Mouse (Mus musculus): ENCODE measurements around the gene Vsig10.
A peak's percentile ranks its signal among the peaks of the same experiment; 100 is the strongest.

Gene Vsig10

DNA sequence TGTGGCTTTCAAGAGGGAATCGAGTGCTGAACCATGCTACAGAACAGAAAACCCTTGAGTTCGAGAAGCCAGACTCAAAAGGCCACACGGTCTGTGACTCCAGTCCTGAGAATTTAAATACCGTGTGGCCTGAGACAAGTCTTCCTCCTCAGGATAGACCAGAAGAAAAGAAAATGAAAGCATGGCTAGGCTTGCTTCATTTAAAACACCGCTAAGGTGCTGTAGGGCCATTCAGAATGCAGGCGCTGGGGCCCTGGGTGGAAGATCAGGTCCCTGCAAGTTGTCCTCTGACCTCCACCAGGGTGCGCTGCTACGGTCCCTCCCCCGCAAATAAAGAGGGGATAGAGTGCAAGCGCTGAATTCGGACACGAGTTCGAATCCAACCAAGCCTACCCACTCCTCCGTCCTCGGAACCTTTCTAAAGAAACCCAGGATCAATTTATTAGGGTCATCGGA, 69.4 kb downstream of the Vsig10 start:
- DNase-seq = peak; percentile 30 to 48

DNA sequence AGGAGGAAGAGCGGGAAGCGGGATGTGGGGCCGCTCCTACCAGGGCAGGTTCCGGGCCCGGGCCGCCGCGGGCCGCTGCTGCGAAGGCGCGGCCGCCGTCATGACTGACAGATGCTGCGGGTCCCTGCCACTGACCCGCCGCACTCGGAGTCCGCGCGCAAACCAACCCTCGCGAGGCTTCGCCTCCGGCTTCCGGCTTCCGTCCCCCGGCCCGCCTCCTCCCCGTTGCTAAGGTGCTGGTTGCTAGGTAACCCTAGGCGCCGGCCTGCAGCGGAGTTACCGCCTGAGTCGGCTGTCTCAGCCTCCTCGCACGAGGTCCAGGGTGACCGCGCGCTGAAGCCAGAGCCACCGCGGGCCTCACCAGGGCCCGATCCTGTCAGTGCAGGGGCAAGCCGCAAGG, 70.0 kb downstream of the Vsig10 start, which contains the start of gene Rfc5:
Rfc5 (minus strand) TSS at position 171 of the 400 bp plus-strand sequence.
- DNase-seq = peak; percentile 95

DNA sequence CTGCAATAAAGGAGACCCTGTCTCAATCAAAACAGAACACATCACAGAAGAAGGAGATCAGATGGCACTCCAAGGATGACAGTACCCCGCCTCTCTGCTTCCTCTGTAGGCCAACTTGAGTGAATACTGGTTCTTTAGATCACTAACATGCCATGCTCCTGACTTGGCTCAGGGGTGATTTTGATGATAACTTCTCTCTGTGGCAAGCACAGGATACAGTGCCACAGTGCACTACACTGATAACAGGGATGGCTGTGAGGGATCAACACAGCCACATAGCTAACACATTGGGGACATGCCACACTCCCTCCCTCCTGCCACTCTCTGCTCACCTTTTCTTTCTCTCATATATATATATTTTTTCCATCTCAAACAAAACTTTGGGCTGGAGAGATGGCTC, 72.0 kb downstream of the Vsig10 start:
- DNase-seq = no peak

DNA sequence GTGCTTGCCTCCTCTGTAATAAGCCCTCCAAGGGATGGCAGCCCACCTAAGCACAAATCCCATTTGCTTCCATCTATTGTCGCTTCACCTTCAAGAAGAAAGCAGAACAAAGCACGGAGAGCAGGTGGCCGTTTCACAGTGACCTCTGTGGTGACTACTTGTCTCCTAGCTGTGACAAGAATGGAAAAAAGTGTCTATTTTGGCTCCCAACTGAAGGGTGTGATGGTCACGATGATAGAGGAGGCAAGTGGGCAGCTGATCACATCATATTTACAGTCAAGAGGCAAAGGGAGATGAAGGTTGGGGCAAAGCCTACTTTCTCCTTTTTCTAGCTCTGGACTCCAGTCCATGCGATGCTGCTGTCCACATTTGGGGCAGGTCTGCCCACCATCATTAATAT, 77.0 kb downstream of the Vsig10 start:
- no peak for DNase-seq

DNA sequence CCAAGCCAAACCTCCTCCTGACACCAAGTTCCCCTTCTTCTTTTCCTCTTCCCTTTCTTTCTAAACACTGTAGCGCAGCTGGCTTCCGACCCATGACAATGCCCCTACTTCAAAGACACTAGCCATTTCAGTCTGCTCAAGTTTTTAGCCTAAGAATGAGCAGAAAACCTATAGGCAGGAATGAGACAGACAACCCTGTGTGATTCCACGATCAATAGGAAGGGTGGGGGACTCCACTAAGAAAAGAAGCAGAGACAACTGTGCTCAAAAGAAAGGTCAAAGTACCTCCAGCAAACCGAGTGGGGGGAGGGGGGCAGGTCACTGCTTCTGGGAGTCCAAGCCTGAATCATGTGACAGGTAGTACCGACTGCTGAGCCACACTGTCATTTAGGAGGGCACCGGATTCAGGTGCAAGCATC, 77.7 kb downstream of the Vsig10 start:
- peak in 1 of 2 experiments; percentile 31 for DNase-seq

DNA sequence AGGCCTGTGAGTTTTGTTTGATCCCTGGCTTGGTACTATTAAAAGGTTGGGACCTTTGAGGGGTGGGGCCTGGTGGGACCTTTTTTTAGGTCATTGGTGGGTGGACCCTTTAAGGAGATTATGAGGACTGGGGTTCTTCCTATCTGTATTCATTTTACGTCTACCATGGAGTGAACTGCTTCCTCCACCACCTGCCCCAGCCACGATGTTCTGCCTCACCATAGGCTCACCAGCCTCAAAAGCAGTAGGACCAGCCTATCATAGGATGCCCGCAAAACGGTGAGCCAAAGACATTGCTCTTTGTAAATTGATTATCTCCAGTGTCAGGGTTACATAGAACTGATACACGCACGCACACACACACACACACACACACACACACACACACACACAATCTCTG, 78.5 kb downstream of the Vsig10 start:
- no peak for DNase-seq

DNA sequence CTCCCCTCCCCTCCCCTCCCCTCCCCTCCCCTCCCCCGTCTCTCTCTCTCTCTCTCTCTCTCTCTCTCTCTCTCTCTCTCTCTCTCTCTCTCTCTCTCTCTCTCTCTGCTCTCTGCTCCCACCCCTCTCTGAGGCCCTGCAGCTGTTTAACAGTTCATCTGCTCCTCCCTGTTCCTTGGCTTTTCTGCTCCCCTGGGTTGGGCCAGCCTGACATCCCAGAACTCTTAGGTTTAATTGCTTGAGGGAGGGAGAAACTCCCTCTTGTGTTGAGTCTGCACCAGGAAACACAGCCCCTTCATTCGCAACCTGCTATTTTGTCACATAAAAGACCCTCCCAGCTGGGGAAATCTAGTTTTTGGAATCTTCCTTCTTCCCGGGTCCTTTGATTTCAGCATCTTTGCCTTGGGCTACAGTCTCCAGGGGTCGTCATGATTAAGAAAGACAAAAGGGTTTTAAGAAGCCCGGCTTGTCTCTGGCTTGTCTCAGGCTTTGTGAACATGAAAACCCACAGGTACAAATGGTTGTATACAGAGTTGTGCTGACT, 79.2 kb downstream of the Vsig10 start:
- no peak for DNase-seq

DNA sequence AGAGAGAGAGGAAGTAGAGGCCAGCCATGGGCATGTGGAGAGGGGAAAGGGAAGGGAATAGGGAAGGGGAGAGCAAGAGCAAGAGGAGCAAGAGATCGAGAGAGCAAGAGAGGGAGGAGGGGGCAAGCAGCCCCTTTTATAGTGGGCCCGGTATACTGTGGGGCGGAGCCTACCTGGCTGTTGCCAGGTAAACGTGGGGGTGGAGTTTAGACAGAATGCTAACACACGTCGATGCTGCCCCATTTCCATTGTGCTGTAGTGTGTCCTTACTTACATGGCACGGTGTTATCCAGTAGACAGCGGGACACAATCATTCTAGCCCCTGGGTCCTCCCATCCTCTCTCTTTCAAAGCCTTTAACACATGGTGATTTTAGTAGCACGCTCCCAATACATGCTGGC, 80.4 kb downstream of the Vsig10 start:
- no peak for DNase-seq

DNA sequence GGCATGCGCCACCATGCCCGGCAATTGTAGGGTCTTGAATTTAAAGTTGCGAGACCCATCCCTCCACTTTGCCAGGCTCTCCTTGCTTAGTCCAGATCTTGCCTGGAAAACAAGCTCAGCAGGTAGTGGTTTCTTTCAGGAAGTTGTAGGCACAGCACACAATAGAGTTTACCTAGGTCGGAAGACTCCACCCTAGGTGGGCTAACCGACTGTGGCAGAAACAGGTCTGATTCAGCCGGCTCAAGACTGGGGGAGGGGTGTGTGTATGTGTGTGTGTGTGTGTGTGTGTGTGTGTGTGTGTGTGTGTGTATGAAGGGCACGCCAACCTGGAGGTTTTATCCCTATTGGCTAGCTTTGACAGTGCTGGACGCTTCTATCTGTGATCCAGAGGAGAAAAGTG, 84.7 kb downstream of the Vsig10 start:
- DNase-seq = no peak

All from kidney, adult 8-10 months (tissue).